In genomic region chr14:45423220-45423619, GRCm38 (mm10) we compare ENCODE assay signal across 8 mouse cellular contexts. TPM values are rescaled to one million over a fixed set of nuclear protein-coding genes. Genes with fewer than 3 reads are reported as not detected.
A peak's percentile ranks its signal among the peaks of the same experiment; 100 is the strongest.
DNase-seq lines count a peak whose midpoint lies in the region; ATAC-seq and TF ChIP-seq lines count a peak whose summit lies in the region.

No protein-coding gene starts in this region.

- H3K9me3 ChIP-seq in intestine, postnatal 0 days (ENCODE audit: control insufficient read depth) = 0 out of 2 replicates have a peak, but pooled peaks cover 3% of the 10 kb centered on the region
- H3K9me3 ChIP-seq in intestine, embryonic 15.5 days = no peaks in the 10 kb centered on the region
- peaks cover 14% of the 10 kb centered on the region for H3K9me3 ChIP-seq in E14TG2a.4 (ENCODE audit: low read length)
- 0 out of 2 replicates have a peak, but pooled peaks cover 6% of the 10 kb centered on the region for H3K9me3 ChIP-seq in forebrain, embryonic 15.5 days
- peaks cover 3% of the 10 kb centered on the region for H3K9me3 ChIP-seq in midbrain, embryonic 16.5 days (replicated peaks; ENCODE audit: control insufficient read depth, low read length, poor library complexity, severe bottlenecking)

- no peak for ATAC-seq in intestine, postnatal 0 days
- no peak for ATAC-seq in intestine, embryonic 15.5 days
- ATAC-seq in forebrain, embryonic 15.5 days (replicated peaks) = peak; percentile 87
- peak; percentile 91 for ATAC-seq in midbrain, embryonic 16.5 days

- H3K27ac ChIP-seq in intestine, postnatal 0 days (ENCODE audit: low read depth, low read length) = no peak overlapping the region
- H3K27ac ChIP-seq in intestine, embryonic 15.5 days = no peak overlapping the region
- H3K27ac ChIP-seq in forebrain, embryonic 15.5 days (replicated peaks) = no peak overlapping the region
- H3K27ac ChIP-seq in midbrain, embryonic 16.5 days (ENCODE audit: low read length) = no peak overlapping the region

- no peaks in the 10 kb centered on the region for H3K4me1 ChIP-seq in intestine, postnatal 0 days (replicated peaks; ENCODE audit: control insufficient read depth, insufficient read depth, low read length)
- no peaks in the 10 kb centered on the region for H3K4me1 ChIP-seq in intestine, embryonic 15.5 days (replicated peaks)
- no peaks in the 10 kb centered on the region for H3K4me1 ChIP-seq in E14TG2a.4 (replicated peaks; ENCODE audit: low read depth, low read length)
- no peaks in the 10 kb centered on the region for H3K4me1 ChIP-seq in forebrain, embryonic 15.5 days
- no peaks in the 10 kb centered on the region for H3K4me1 ChIP-seq in midbrain, embryonic 16.5 days (ENCODE audit: control insufficient read depth, insufficient read depth, low read length)

- peak; percentile 29 for DNase-seq in c-Kit-negative CD71-positive TER-119-positive erythroid progenitor cells, embryonic 14.5 days (ENCODE audit: low read depth, low spot score)
- peak; percentile 11 to 28 for DNase-seq in layer of hippocampus, postnatal 25 days (ENCODE audit: extremely low spot score in 1 of 2, low spot score in 1 of 2)
- no peak for DNase-seq in ovary, postnatal 36 days (ENCODE audit: low spot score)

- H3K4me2 ChIP-seq in intestine, postnatal 0 days (replicated peaks; ENCODE audit: low read depth) = no peak overlapping the region
- no peak overlapping the region for H3K4me2 ChIP-seq in intestine, embryonic 15.5 days (replicated peaks)
- no peak overlapping the region for H3K4me2 ChIP-seq in forebrain, embryonic 15.5 days (replicated peaks)
- no peak overlapping the region for H3K4me2 ChIP-seq in midbrain, embryonic 16.5 days (ENCODE audit: low read length)

- no peaks in the 10 kb centered on the region for H3K36me3 ChIP-seq in intestine, postnatal 0 days (ENCODE audit: control insufficient read depth, insufficient read depth)
- H3K36me3 ChIP-seq in intestine, embryonic 15.5 days = no peaks in the 10 kb centered on the region
- no peaks in the 10 kb centered on the region for H3K36me3 ChIP-seq in E14TG2a.4 (ENCODE audit: insufficient read depth, low read length)
- H3K36me3 ChIP-seq in forebrain, embryonic 15.5 days = no peaks in the 10 kb centered on the region
- H3K36me3 ChIP-seq in midbrain, embryonic 16.5 days (ENCODE audit: control insufficient read depth, insufficient read depth, low read length) = no peaks in the 10 kb centered on the region

- 5% methylated on average over 5 of the region's 5 CpGs for WGBS in intestine, postnatal 0 days
- WGBS in intestine, embryonic 15.5 days = 11% methylated on average over 5 of the region's 5 CpGs
- 12% methylated on average over 5 of the region's 5 CpGs for WGBS in forebrain, embryonic 15.5 days
- whole genome bisulfite sequencing in midbrain, embryonic 16.5 days = 8% methylated on average over 5 of the region's 5 CpGs

- H3K27me3 ChIP-seq in intestine, postnatal 0 days (replicated peaks; ENCODE audit: control insufficient read depth, insufficient read depth, low read length) = no peaks in the 10 kb centered on the region
- no peaks in the 10 kb centered on the region for H3K27me3 ChIP-seq in intestine, embryonic 15.5 days (replicated peaks)
- no peaks in the 10 kb centered on the region for H3K27me3 ChIP-seq in E14TG2a.4 (ENCODE audit: insufficient read depth, low read length)
- no peaks in the 10 kb centered on the region for H3K27me3 ChIP-seq in forebrain, embryonic 15.5 days
- no peaks in the 10 kb centered on the region for H3K27me3 ChIP-seq in midbrain, embryonic 16.5 days (ENCODE audit: control insufficient read depth, insufficient read depth, low read depth, low read length)

- no peak overlapping the region for H3K4me3 ChIP-seq in intestine, postnatal 0 days (ENCODE audit: low read depth, low read length)
- H3K4me3 ChIP-seq in intestine, embryonic 15.5 days (replicated peaks) = no peak overlapping the region
- no peak overlapping the region for H3K4me3 ChIP-seq in E14TG2a.4 (replicated peaks; ENCODE audit: low read length)
- no peak overlapping the region for H3K4me3 ChIP-seq in forebrain, embryonic 15.5 days
- no peak overlapping the region for H3K4me3 ChIP-seq in midbrain, embryonic 16.5 days (ENCODE audit: low read depth, low read length)

- no peak overlapping the region for H3K9ac ChIP-seq in intestine, postnatal 0 days (ENCODE audit: low read depth, low read length)
- H3K9ac ChIP-seq in intestine, embryonic 15.5 days = no peak overlapping the region
- H3K9ac ChIP-seq in forebrain, embryonic 15.5 days (replicated peaks) = no peak overlapping the region
- no peak overlapping the region for H3K9ac ChIP-seq in midbrain, embryonic 16.5 days (ENCODE audit: low read depth, low read length)

- TF ChIP-seq CTCF in intestine, postnatal 0 days (IDR thresholded peaks at IDR 0.05; ENCODE audit: low read depth) = peak; percentile 84
- peak; percentile 61 for TF ChIP-seq CTCF in E14TG2a.4 (conservative IDR thresholded peaks at IDR 0.05; ENCODE audit: low read length)

RNA-seq across cellular contexts. Expression of gene Gnpnat1, which starts 18.5 kb away (rescaled TPM):
- 37.8 and 40.9 TPM in 2 replicates for polyA plus RNA-seq in intestine, postnatal 0 days (2015; fragmentation: Nextera tagmentation; extraction: Ambion mirVana)
- polyA plus RNA-seq in intestine, embryonic 15.5 days (2015; fragmentation: Nextera tagmentation; extraction: Ambion mirVana) = 60.0 and 69.2 TPM in 2 replicates
- 22.1 and 23.2 TPM in 2 replicates for polyA plus RNA-seq in forebrain, embryonic 15.5 days (2015; fragmentation: Nextera tagmentation; extraction: Ambion mirVana)
- 10 to 100 TPM; 11.8 to 17.1 TPM for total RNA-seq in layer of hippocampus, postnatal 25 days (2021)
- polyA plus RNA-seq in midbrain, embryonic 16.5 days (2015; fragmentation: Nextera tagmentation; extraction: Ambion mirVana) = 33.6 and 34.6 TPM in 2 replicates

Comparison
In these comparisons a context has a peak if more than half of its experiments do, and no peak if none do; other contexts are left out.
1. ATAC-seq: peak in forebrain, embryonic 15.5 days (single experiment) and midbrain, embryonic 16.5 days (single experiment); none in intestine, postnatal 0 days (single experiment) and intestine, embryonic 15.5 days (single experiment).